Mouse (Mus musculus): ENCODE measurements at regions not wholly inside any gene's neighbourhood (a gene's known extent, or its start where the extent isn't known, plus 50 kb on each side); places are given as distances from the start of the nearest gene placed in this dataset.
"Not testable (repeated sequence)": the region's sequence is repeated elsewhere in the genome, so short reads cannot be mapped to it uniquely, and the experiment has no call there.

- H3K27ac ChIP-seq = no peak overlapping the region
- H3K4me1 ChIP-seq (replicated peaks) = no peaks in the 10 kb centered on the region
- no peaks in the 10 kb centered on the region for H3K36me3 ChIP-seq
- no peak overlapping the region for H3K4me3 ChIP-seq (replicated peaks)
- H3K9ac ChIP-seq (replicated peaks) = no peak overlapping the region
- ATAC-seq (ENCODE audit: insufficient number of reproducible peaks, insufficient read depth, low FRiP score, low TSS enrichment, low read depth) = no peak
- no peaks in the 10 kb centered on the region for H3K9me3 ChIP-seq
- no peak overlapping the region for H3K4me2 ChIP-seq
- H3K27me3 ChIP-seq = no peaks in the 10 kb centered on the region
Measured at GRCm38 (mm10) chr1:13042326-13042725, 1628.4 kb downstream of the A830018L16Rik start.

- Histone ChIP-seq H3K4me3 (replicated peaks) (no peak overlapping the region), H3K27ac (no peak overlapping the region), H3K36me3 (no peaks in the 10 kb centered on the region), H3K27me3 (peaks cover 21% of the 10 kb centered on the region), H3K4me1 (replicated peaks) (no peaks in the 10 kb centered on the region), H3K9me3 (no peaks in the 10 kb centered on the region), H3K9ac (replicated peaks) (no peak overlapping the region), H3K4me2 (peak overlapping the region; percentile 38)
- ATAC-seq (ENCODE audit: insufficient number of reproducible peaks, insufficient read depth, low FRiP score, low TSS enrichment, low read depth) = no peak
- 23% methylated on average over 17 of the region's 17 CpGs for WGBS
Measured at GRCm38 (mm10) chr1:13050140-13050775, 1636.4 kb downstream of the A830018L16Rik start.

- H3K4me3 ChIP-seq (replicated peaks); H3K4me2 ChIP-seq; H3K27ac ChIP-seq; H3K9ac ChIP-seq (replicated peaks); H3K4me1 ChIP-seq (replicated peaks); H3K9me3 ChIP-seq; H3K36me3 ChIP-seq; ATAC-seq (ENCODE audit: insufficient number of reproducible peaks, insufficient read depth, low FRiP score, low TSS enrichment, low read depth): not testable (repeated sequence)
- peaks cover 21% of the 10 kb centered on the region for H3K27me3 ChIP-seq
- 72% methylated on average over 11 of the region's 13 CpGs for WGBS
Measured at GRCm38 (mm10) chr1:13051433-13052066, 1637.6 kb downstream of the A830018L16Rik start.

- Histone ChIP-seq H3K4me1 (replicated peaks) (no peaks in the 10 kb centered on the region), H3K9ac (replicated peaks) (no peak overlapping the region)
- no peak for ATAC-seq (ENCODE audit: insufficient number of reproducible peaks, insufficient read depth, low FRiP score, low TSS enrichment, low read depth)
Measured at GRCm38 (mm10) chr1:13052067-13052460, 1638.2 kb downstream of the A830018L16Rik start.

GRCm38 (mm10) chr1:13057741-13058140, 1643.8 kb downstream of the A830018L16Rik start:
- no peak overlapping the region for H3K4me3 ChIP-seq (replicated peaks)
- WGBS = 34% methylated on average over 14 of the region's 14 CpGs
- no peak for ATAC-seq (ENCODE audit: insufficient number of reproducible peaks, insufficient read depth, low FRiP score, low TSS enrichment, low read depth)
- no peaks in the 10 kb centered on the region for H3K36me3 ChIP-seq
- H3K27ac ChIP-seq = no peak overlapping the region
- H3K27me3 ChIP-seq = peaks cover 6% of the 10 kb centered on the region; the same call in 1 of the 2 replicates
- H3K4me1 ChIP-seq (replicated peaks) = no peaks in the 10 kb centered on the region
- no peak overlapping the region for H3K9ac ChIP-seq (replicated peaks)
- no peak overlapping the region for H3K4me2 ChIP-seq
- no peaks in the 10 kb centered on the region for H3K9me3 ChIP-seq

More at GRCm38 (mm10) chr1:13052067-13052460, 1638.2 kb downstream of the A830018L16Rik start:
- no peaks in the 10 kb centered on the region for H3K36me3 ChIP-seq
- peak overlapping the region; percentile 26 for H3K4me2 ChIP-seq
- 9% methylated on average over 7 of the region's 7 CpGs for WGBS
- H3K27me3 ChIP-seq = peaks cover 21% of the 10 kb centered on the region
- no peaks in the 10 kb centered on the region for H3K9me3 ChIP-seq
- H3K27ac ChIP-seq = no peak overlapping the region
- no peak overlapping the region for H3K4me3 ChIP-seq (replicated peaks)

GRCm38 (mm10) chr1:13059616-13060320, 1645.9 kb downstream of the A830018L16Rik start:
- Histone ChIP-seq H3K27ac (no peak overlapping the region), H3K9me3 (no peaks in the 10 kb centered on the region), H3K4me1 (replicated peaks) (no peaks in the 10 kb centered on the region), H3K36me3 (no peaks in the 10 kb centered on the region), H3K4me3 (replicated peaks) (no peak overlapping the region), H3K9ac (replicated peaks) (no peak overlapping the region), H3K27me3 (no peaks in the 10 kb centered on the region; the same call in 1 of the 2 replicates), H3K4me2 (no peak overlapping the region)
- ATAC-seq (ENCODE audit: insufficient number of reproducible peaks, insufficient read depth, low FRiP score, low TSS enrichment, low read depth) = no peak
- WGBS = 83% methylated on average over 6 of the region's 6 CpGs

Data from limb, embryonic 12.5 days (tissue).